Mouse (Mus musculus) ES-E14 (cell line): ENCODE data around the gene Hspb8. TPM values are rescaled to one million over a fixed set of nuclear protein-coding genes. Genes with fewer than 3 reads are reported as not detected.

Experiments used
- total RNA-seq: library from RNA; depleted of rRNA; stranded (reverse); fragments of 300-350 nt; gene quantifications from 2 replicates; pipeline ENCODE4 v1.2.3, GENCODE M21; 2012; rRNA removed

The Hspb8 gene
- total RNA-seq, 1 experiment = 29.1 TPM

Other genes with a start within 250 kb of the Hspb8 start
- 0.54 and 0.79 TPM in 2 replicates for gene Ccdc60, start 133.9 kb downstream of the Hspb8 start, total RNA-seq
- gene Srrm4, start 169.0 kb upstream of the Hspb8 start, total RNA-seq = 0.22 and 0.37 TPM in 2 replicates